Mouse (Mus musculus) gastrocnemius, adult 2 months (tissue): ENCODE measurements at regions not wholly inside any gene's neighbourhood (a gene's known extent, or its start where the extent isn't known, plus 50 kb on each side); places are given as distances from the start of the nearest gene placed in this dataset.

Experiments
- DNase-seq: peaks from one replicate; pipeline ENCODE4 v3.0.0; 2022
- H3K27ac ChIP-seq: fragments of 200-600 bp; 2 replicates; pipeline ENCODE4 v1.8.1; 2022; ENCODE audit warnings: mild to moderate bottlenecking
- H3K4me3 ChIP-seq: fragments of 200-600 bp; 2 replicates; pipeline ENCODE4 v1.8.1; 2022; ENCODE audit warnings: mild to moderate bottlenecking, moderate library complexity
- CTCF ChIP-seq: fragments of 200-600 bp; IDR thresholded peaks from 2 replicates; pipeline ENCODE4 v1.8.1; 2022; ENCODE audit warnings: antibody characterized with exemption, mild to moderate bottlenecking, moderate library complexity
- intact Hi-C: fragments of 180-260 bp; cut with DNase I; formaldehyde crosslinking; loops from one replicate; pipeline ENCODE4 v1.15.1; 2025

DNA sequence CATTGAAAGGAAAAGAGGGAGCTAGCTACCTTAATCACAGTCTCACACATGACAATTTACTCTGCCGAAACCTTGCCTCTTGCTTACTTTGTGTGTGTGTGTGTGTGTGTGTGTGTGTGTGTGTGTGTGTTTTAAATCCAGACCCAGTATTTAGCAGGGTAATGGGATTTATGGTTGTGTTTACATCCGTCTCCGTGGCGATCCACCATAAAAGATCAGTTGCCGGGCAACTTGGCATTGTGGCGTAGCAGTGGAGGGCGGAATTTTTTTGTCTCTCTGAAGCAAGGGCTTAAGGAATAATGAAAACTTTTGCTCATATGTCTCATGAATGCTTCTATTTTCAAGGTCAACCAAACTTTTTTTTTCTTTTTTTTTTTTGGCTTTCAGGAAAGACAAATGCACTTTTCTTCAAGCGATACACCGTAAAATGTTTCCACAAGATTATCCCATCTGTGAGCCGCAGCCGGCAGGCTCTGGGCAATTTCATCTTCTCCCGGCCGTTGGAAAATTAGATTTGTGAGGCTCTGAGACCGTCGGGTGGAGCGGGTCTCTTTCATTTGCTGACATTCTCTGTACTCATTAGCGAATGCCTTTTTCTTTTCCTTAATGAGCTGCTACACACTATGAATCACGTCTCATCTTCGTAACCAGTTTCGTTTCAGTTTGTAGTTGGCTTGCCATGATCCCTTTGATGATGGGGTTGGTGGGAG lies 53.9 kb upstream of the Ptch1 start:
- TF ChIP-seq CTCF, result no peak
- Histone ChIP-seq H3K27ac (no peak overlapping the region), H3K4me3 (peak overlapping the region; percentile 72)
- no peak for DNase-seq
- intact Hi-C loops, result no loop called here

DNA sequence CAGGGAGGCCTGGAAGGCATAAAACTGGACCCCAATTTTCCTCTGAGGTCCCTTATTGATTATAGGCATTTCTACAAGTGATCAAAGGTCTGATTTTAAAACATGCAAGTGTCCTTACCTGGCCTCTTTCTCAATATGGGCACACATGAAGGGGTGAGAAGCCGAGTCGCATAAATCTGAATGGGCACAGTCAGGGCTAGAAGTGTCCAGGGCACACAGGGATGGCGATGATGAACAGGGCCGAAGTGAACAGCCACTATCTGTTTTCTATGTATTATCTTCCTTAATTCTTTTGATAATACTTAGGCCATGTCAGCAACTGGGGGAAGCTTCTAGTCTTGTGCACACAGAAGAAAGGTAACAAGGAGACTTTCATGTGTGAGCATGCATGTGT lies 54.5 kb upstream of the Ptch1 start:
- no peak for TF ChIP-seq CTCF
- peak overlapping the region; percentile 72 for H3K4me3 ChIP-seq
- no peak for DNase-seq
- intact Hi-C loops, result no loop called here
- H3K27ac ChIP-seq, result no peak overlapping the region

DNA sequence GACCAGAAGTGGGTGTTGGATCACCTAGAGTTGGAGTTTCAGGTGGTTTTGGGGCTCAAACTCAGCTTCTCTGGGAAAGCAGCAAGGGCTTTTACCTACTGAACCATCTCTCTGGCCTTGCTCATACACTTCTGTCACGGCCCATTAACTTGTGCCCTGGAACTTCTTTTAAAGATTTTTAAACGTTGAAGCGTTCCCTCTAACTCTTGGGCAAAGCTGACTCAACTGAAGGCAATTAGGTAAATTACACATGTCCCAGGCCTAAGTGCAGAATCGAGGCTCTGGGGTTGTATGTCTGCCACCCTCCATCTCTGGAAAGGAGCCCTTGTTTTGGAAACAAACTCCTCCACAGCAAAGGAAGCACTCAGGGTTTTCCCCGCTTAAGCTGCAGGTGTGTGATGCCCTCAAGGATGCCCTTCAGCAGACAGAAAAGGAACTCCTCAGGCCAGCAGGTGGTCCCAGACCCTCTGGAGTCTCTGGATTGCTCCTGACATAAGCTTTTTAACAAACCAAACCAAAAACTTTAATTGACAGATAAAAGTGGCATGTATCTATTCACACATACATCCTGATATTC lies 58.5 kb upstream of the Ptch1 start:
- intact Hi-C loops, result no loop called here
- no peak for TF ChIP-seq CTCF
- no peak for DNase-seq
- no peak overlapping the region for H3K4me3 ChIP-seq
- H3K27ac ChIP-seq, result no peak overlapping the region

DNA sequence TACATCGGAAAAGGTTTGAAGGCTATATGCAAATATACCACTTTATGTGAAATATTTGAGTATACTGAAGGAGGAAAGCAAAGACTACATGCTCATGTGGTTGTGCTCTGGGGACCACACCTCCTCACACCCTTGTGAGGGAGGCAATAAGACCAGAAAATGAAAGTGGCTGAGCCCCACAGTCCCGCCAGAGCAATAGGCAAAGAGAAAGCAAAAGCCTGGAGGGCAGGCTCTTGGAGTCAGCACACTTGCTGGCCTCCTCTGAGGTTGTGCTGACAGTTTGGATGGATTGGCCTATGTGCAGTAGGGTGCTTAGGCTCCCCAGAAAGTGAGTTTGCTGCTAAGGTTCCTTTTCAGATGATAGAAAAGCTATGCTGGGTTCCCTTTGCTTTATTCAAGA lies 60.9 kb upstream of the Ptch1 start:
- TF ChIP-seq CTCF, result no peak
- no peak for DNase-seq
- intact Hi-C loops, result no loop called here
- Histone ChIP-seq H3K4me3 (no peak overlapping the region), H3K27ac (no peak overlapping the region)

DNA sequence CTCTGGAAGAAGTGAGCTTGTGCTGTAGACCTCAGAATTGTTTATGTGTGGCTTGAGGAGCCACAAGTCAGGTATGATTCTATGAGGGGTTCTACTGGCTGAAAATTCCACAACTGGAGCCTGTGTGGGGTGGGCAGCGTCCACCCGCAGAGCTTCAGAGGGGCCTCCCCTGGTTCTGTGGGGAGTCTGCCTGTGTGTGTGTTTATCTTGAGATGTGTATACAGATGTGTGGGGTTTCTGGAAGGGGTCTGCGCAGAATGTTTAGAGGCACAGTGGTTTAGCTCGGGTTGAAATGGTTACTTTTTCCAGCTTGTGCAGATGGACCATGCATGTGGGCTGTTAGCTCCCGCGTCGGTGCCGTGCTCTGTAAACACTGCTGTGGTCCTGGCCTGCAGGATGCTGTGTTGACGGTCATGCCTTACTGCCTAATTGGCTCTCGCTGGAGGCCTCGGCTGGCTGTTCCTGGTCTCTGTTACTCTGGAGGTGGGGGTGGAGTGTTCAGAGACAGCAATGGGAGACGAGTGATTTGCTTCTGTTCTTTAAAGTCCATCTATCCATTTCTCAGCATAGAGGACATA lies 68.3 kb upstream of the Ptch1 start:
- intact Hi-C loops, result loop anchor here (5.0 kb wide), 1 partner anchor 74 kb away; no protein-coding TSS in a partner anchor
- H3K4me3 ChIP-seq, result no peak overlapping the region
- peak overlapping the region; percentile 86 for H3K27ac ChIP-seq
- DNase-seq, result no peak
- no peak for TF ChIP-seq CTCF

DNA sequence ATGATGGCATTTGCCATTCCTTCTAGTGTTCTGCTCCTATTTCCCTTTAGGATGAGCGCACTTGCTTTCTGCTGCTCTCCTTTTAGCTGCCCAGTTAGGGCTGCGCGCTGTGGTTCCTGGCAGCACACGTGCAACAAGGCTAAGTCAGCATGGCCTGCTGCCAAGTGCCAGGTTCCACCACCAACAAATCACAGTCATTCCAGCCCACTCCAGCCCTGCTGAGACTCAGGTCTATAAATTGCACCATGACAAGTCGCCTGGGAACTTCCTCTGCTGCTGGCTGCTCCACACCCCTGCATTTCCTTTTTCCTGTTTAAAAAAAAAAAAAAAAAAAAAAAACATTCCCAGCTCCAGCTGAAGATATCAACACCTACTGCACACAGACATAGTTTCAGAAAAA lies 69.2 kb upstream of the Ptch1 start:
- peak overlapping the region; percentile 86 for H3K27ac ChIP-seq
- DNase-seq, result peak; percentile 83
- H3K4me3 ChIP-seq, result peak overlapping the region; percentile 26
- TF ChIP-seq CTCF, result no peak
- intact Hi-C loops, result loop anchor here (5.0 kb wide), 1 partner anchor 75 kb away; no protein-coding TSS in a partner anchor

DNA sequence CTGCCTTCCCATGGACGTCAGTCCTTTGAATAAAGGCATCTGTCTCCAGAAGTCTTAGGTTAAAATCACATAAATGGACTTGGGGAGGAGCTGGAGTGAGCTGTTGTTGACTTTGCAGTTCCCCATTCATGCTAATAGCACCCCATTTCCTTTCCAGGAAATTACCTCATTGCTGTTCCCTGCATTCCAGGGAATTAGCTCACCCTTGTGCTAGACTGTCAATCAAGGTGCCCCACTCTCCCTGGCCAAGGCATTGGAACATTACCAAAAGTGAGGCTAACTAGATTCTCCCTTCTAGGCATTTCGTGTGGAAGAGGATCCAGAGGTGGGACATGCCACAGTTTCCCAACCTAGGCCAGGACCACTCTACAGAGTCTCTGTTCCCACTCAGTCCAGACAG lies 70.0 kb upstream of the Ptch1 start:
- peak overlapping the region; percentile 26 for H3K4me3 ChIP-seq
- DNase-seq, result no peak
- H3K27ac ChIP-seq, result peak overlapping the region; percentile 86
- intact Hi-C loops, result loop anchor here (5.0 kb wide), 1 partner anchor 76 kb away; no protein-coding TSS in a partner anchor
- no peak for TF ChIP-seq CTCF

DNA sequence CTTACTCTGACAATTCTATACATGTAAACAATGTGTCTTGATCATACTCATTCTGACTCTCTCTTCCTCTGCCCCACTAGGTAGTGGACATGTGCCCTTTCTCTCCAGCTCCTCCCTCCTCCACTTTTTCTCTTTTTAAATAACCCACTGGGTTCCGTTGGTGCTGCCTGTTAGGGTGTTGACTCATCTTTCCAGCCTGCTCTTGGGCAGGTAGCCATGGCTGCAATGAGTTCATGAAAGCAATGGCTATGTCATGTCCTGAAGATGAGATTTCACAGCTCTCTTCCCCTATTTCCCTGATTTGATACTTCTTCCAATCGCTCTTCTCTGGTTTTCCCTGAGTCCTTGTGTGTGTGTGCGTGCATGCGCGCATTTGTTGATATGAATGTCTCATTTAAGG lies 70.9 kb upstream of the Ptch1 start:
- intact Hi-C loops, result loop anchor here (5.0 kb wide), 1 partner anchor 77 kb away; no protein-coding TSS in a partner anchor
- DNase-seq, result no peak
- TF ChIP-seq CTCF, result no peak
- H3K4me3 ChIP-seq, result no peak overlapping the region
- H3K27ac ChIP-seq, result peak overlapping the region; percentile 86; the same call in 1 of the 2 replicates

DNA sequence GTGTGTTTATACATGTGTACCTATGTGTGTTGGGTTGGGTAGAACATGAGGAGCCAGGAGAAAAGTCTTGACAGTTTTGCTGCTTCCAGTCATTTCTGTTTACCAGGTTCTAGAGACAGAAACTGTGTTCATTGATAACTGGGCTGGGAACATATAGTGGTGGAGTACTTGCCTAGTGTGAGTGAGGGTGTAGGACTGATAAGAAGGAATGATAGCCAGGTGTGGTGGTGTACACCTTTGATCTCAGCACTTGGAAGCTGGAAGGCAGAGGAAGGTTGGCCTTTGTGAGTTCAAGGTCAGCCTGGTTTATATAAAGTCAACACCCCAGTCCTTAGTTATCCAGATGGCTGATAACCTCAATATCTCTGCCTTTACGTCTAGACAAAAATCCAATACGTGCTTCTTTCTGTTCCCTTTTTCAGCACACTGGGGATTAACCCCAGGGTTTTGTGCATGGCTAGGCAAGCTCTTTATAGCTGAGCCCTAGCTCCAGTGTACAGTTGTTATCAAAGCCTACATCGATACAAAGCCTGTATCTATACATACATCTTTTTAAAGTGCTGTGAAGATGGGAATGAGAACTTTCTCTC lies 75.8 kb upstream of the Ptch1 start:
- intact Hi-C loops, result no loop called here
- Histone ChIP-seq H3K4me3 (no peak overlapping the region), H3K27ac (no peak overlapping the region)
- no peak for TF ChIP-seq CTCF
- no peak for DNase-seq

DNA sequence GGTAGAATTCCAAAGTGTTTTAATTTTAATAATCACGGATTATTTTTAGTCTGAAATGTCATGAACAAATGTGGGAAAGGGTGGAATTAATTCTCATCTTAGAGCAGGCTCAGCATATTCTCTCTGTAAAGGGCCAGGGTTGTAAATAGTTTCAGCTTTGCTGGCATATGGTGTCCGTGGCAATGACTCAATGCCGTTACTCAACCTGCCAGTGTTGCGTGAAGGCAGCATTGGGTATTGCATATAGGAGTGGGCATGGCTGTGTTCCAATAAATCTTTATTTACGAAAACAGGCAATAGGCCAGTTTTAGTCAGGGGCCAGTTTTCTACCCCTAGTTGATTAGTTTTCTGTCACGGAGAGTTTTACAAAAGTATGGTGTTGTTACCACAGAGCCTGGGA lies 81.1 kb upstream of the Ptch1 start:
- no peak for TF ChIP-seq CTCF
- intact Hi-C loops, result no loop called here
- H3K27ac ChIP-seq, result no peak overlapping the region
- no peak for DNase-seq
- no peak overlapping the region for H3K4me3 ChIP-seq

DNA sequence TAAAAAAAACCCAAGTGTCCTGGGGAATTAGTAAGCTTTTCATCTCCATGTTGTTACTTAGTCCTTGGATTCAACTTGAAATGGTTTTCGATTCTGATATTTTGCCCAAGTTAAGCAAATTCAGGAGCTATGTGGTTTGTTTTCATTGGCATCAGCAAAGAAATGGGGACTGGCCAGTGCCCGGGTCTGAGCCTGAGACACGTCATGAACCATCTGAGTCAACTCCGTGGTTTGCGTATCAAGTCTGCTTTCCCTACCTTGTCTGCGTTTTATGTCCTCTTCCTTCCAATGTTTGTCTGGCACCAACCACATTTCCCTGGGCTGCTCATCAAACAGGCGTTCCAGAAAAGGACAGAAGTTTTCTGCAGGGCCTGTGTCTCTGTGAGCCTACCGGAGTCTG lies 83.7 kb upstream of the Ptch1 start:
- Histone ChIP-seq H3K4me3 (no peak overlapping the region), H3K27ac (no peak overlapping the region)
- no peak for TF ChIP-seq CTCF
- intact Hi-C loops, result no loop called here
- DNase-seq, result no peak

DNA sequence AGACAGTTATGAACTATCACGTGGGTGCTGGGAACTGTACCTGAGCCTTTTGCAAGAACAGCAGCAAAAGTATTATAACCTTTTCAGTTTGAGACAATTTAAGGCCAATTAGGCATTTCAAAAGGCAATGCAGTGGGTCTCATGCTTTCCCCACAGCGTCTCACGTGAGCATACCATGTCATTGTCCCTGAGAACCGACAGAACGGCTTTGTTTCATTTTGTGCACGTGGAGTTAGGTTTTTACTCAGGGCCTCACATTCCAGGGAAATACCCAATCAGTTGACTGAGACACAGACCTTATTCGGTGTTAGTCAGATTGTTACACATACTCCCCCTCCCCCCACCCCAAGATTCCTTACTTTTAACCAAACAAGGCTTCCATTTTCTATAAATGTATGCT lies 86.0 kb upstream of the Ptch1 start:
- intact Hi-C loops, result no loop called here
- no peak for DNase-seq
- Histone ChIP-seq H3K27ac (no peak overlapping the region), H3K4me3 (no peak overlapping the region)
- TF ChIP-seq CTCF, result no peak

DNA sequence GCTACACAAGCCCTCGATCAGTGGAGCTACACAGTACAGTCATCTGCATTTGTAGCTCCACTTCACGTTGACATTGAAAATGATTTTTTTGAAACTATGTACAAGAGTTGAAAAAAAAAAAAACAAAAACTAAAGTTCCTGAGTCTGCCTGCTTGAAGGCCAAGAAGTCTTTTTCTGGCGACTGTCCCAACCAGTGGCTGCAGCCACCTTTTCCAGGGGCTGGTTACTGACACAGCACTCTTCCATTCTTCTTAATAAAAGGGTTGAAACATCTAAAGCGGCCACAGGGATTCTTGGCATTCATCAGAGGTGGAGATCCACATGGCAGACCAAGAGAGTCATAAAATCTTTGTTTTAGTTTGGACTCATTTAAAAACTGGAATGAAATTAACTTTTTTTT lies 87.0 kb upstream of the Ptch1 start:
- intact Hi-C loops, result no loop called here
- Histone ChIP-seq H3K27ac (no peak overlapping the region), H3K4me3 (no peak overlapping the region)
- TF ChIP-seq CTCF, result no peak
- DNase-seq, result no peak
